Mouse (Mus musculus): Measurements from ENCODE around the gene Cask. TPM values are rescaled to one million over a fixed set of nuclear protein-coding genes. Genes with fewer than 3 reads are reported as not detected.

Gene Cask
- polyA plus RNA-seq, 1 experiment from 2014 or later, result 27.3 TPM

DNA sequence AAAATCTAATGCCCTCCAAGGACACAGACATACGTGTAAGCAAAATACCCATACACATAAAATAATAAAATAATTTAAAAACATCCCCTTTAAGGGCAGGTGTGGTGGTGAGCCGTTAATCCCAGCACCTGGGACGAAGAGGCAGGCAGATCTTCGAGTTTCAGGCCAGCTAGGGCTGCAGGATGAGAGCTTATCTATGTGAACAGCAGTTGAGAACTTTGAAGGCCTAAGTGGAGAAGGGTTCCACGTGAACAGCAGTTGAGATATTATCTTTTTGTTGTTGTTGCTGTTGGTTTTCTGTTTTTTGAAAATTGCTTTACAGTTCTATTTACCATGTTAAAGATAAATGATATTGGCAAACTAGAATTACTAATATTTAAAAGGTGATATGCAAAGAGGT, 182.3 kb downstream of the Cask start:
- no peak for ATAC-seq (ENCODE audit: insufficient number of reproducible peaks, insufficient read depth, low FRiP score, low read depth)
- H3K4me3 ChIP-seq (ENCODE audit: low read depth, low read length), result no peak overlapping the region
- 76% methylated on average over 5 of the region's 5 CpGs for WGBS
- no peaks in the 10 kb centered on the region for H3K4me1 ChIP-seq (ENCODE audit: control insufficient read depth, insufficient read depth, low read length)
- H3K27me3 ChIP-seq (ENCODE audit: control insufficient read depth, insufficient read depth, low read length), result no peaks in the 10 kb centered on the region
- no peaks in the 10 kb centered on the region for H3K36me3 ChIP-seq (ENCODE audit: control insufficient read depth, insufficient read depth, low read length)
- no peak overlapping the region for H3K27ac ChIP-seq (ENCODE audit: low read length)
- H3K9me3 ChIP-seq (ENCODE audit: control insufficient read depth, low read depth, low read length), result no peaks in the 10 kb centered on the region
- H3K4me2 ChIP-seq (replicated peaks; ENCODE audit: low read depth, low read length), result no peak overlapping the region
- no peak overlapping the region for H3K9ac ChIP-seq (replicated peaks; ENCODE audit: low read depth, low read length)

DNA sequence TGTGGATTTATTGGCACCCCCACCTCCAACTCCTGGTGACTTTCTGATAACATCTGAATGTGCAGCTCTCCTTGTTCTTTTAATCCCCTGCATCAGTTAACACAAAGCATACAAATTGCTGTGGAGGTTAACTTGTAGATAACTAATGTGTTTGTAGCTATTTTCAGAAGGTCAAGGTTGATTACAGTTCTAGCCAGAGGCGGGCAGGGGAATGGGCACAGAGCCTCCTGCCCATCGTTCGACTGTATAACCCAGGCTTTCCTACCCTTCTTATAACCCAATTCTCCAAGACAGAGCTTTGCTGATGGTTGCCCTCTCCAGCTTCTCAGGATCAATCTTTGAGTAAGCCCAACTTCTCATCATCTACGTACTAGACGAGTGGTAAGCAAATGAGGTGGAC, 190.1 kb downstream of the Cask start, which contains the start of gene Gpr82:
TSS of gene Gpr82 (plus strand) at position 301 of the 400 bp plus-strand sequence.
- Histone ChIP-seq H3K36me3 (ENCODE audit: control insufficient read depth, insufficient read depth, low read length) (no peaks in the 10 kb centered on the region), H3K27me3 (ENCODE audit: control insufficient read depth, insufficient read depth, low read length) (no peaks in the 10 kb centered on the region), H3K9me3 (ENCODE audit: control insufficient read depth, low read depth, low read length) (no peaks in the 10 kb centered on the region), H3K27ac (ENCODE audit: low read length) (no peak within 1 kb of the TSS), H3K4me3 (ENCODE audit: low read depth, low read length) (no peak within 1 kb of the TSS), H3K4me1 (ENCODE audit: control insufficient read depth, insufficient read depth, low read length) (no peaks in the 10 kb centered on the region), H3K4me2 (replicated peaks; ENCODE audit: low read depth, low read length) (no peak within 1 kb of the TSS), H3K9ac (replicated peaks; ENCODE audit: low read depth, low read length) (no peak within 1 kb of the TSS)
- WGBS, result 93% methylated on average over 5 of the region's 5 CpGs
- no peak for ATAC-seq (ENCODE audit: insufficient number of reproducible peaks, insufficient read depth, low FRiP score, low read depth)

DNA sequence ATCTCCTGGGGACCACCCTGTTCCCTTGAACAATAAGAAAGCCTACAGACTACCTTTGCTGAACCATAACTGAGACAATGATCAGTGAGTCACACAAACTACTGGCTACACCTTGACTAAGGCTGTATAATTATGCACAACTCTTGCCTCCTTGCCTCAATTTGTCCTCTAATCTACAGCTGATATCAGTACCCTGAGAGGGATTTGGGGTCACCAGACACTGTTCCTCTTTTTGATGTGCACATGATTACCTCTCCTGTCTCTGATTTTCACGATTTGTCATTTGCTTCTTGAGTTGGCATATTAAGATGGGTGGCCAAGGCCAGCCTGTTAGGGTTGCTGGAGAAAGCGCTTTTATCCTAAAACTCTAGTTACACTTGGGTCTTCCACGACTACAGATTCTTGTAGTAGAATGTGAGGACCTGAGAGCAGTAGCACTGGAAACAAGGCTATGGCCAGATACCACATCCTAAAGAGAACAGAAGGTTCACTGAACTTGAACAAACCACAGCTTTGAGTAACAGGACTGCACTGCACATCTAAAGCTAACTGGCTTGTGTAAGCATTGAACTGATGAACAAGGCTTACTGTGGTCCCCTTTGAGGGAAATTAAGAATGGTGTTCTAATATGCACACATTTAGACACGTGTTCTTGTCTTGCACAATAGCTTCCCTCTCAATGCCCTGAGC, 191.8 kb downstream of the Cask start:
- WGBS, result 80% methylated on average over 4 of the region's 4 CpGs
- Histone ChIP-seq H3K9ac (replicated peaks; ENCODE audit: low read depth, low read length) (no peak overlapping the region), H3K9me3 (ENCODE audit: control insufficient read depth, low read depth, low read length) (no peaks in the 10 kb centered on the region), H3K27me3 (ENCODE audit: control insufficient read depth, insufficient read depth, low read length) (no peaks in the 10 kb centered on the region), H3K4me2 (replicated peaks; ENCODE audit: low read depth, low read length) (no peak overlapping the region), H3K4me3 (ENCODE audit: low read depth, low read length) (no peak overlapping the region), H3K4me1 (ENCODE audit: control insufficient read depth, insufficient read depth, low read length) (no peaks in the 10 kb centered on the region), H3K36me3 (ENCODE audit: control insufficient read depth, insufficient read depth, low read length) (no peaks in the 10 kb centered on the region), H3K27ac (ENCODE audit: low read length) (no peak overlapping the region)
- no peak for ATAC-seq (ENCODE audit: insufficient number of reproducible peaks, insufficient read depth, low FRiP score, low read depth)

GRCm38 (mm10) chrX:13658616-13659140, 192.5 kb downstream of the Cask start:
- no peak overlapping the region for H3K4me2 ChIP-seq (replicated peaks; ENCODE audit: low read depth, low read length)
- no peak overlapping the region for H3K27ac ChIP-seq (ENCODE audit: low read length)
- no peak for ATAC-seq (ENCODE audit: insufficient number of reproducible peaks, insufficient read depth, low FRiP score, low read depth)
- no peaks in the 10 kb centered on the region for H3K36me3 ChIP-seq (ENCODE audit: control insufficient read depth, insufficient read depth, low read length)
- 83% methylated on average over 3 of the region's 3 CpGs for WGBS
- no peaks in the 10 kb centered on the region for H3K4me1 ChIP-seq (ENCODE audit: control insufficient read depth, insufficient read depth, low read length)
- H3K4me3 ChIP-seq (ENCODE audit: low read depth, low read length), result no peak overlapping the region
- no peak overlapping the region for H3K9ac ChIP-seq (replicated peaks; ENCODE audit: low read depth, low read length)
- no peaks in the 10 kb centered on the region for H3K27me3 ChIP-seq (ENCODE audit: control insufficient read depth, insufficient read depth, low read length)
- H3K9me3 ChIP-seq (ENCODE audit: control insufficient read depth, low read depth, low read length), result no peaks in the 10 kb centered on the region

DNA sequence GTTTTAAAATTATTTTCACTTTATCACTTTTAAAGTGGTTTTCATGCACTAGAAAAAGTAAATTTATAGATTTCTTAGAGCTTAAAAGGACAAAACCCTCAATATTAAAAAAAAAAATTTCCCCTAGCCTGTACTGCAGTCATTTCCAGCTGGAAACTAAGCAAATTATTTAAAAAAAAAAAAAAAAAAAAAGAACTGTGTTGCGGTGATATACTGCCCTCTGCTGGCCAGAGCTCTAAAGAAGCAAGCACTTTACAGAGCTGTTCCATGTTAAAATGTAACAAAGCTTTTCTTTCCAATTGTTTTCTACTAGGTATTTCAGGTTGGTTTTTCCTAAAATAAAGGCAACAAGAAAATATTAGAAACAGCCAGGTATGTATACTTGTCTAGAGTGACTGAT, 194.4 kb downstream of the Cask start:
- Histone ChIP-seq H3K4me3 (ENCODE audit: low read depth, low read length) (no peak overlapping the region), H3K36me3 (ENCODE audit: control insufficient read depth, insufficient read depth, low read length) (no peaks in the 10 kb centered on the region)
- 10% methylated on average over 1 of the region's 1 CpGs for WGBS

DNA sequence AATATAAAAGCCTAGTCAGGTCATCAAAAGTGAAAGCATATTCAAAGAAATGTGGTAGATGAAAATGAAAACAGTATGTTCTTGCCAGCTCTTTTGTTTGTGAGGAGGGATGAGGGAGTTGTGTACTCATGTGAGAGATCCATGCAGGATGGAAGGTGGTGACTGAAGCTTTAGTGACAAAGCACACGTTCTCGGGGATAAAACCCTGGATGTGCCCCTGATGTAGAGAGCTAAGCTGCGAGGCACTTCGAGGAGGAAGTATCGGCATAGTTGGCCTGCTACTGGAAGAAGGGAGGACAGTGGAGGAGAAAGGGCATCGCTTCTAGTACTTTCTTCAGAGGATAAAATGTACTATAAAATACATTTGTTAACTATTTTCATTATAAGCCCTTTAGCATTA, 195.3 kb downstream of the Cask start:
- no peak for ATAC-seq (ENCODE audit: insufficient number of reproducible peaks, insufficient read depth, low FRiP score, low read depth)

More for the DNA sequence above, 194.4 kb downstream of the Cask start:
- Histone ChIP-seq H3K4me2 (replicated peaks; ENCODE audit: low read depth, low read length) (no peak overlapping the region), H3K4me1 (ENCODE audit: control insufficient read depth, insufficient read depth, low read length) (no peaks in the 10 kb centered on the region), H3K9me3 (ENCODE audit: control insufficient read depth, low read depth, low read length) (no peaks in the 10 kb centered on the region), H3K27ac (ENCODE audit: low read length) (no peak overlapping the region), H3K9ac (replicated peaks; ENCODE audit: low read depth, low read length) (no peak overlapping the region), H3K27me3 (ENCODE audit: control insufficient read depth, insufficient read depth, low read length) (no peaks in the 10 kb centered on the region)
- no peak for ATAC-seq (ENCODE audit: insufficient number of reproducible peaks, insufficient read depth, low FRiP score, low read depth)

GRCm38 (mm10) chrX:13655005-13655421, 196.2 kb downstream of the Cask start:
- no peaks in the 10 kb centered on the region for H3K27me3 ChIP-seq (ENCODE audit: control insufficient read depth, insufficient read depth, low read length)
- H3K4me2 ChIP-seq (replicated peaks; ENCODE audit: low read depth, low read length), result no peak overlapping the region
- H3K27ac ChIP-seq (ENCODE audit: low read length), result no peak overlapping the region
- no peak for ATAC-seq (ENCODE audit: insufficient number of reproducible peaks, insufficient read depth, low FRiP score, low read depth)
- no peak overlapping the region for H3K9ac ChIP-seq (replicated peaks; ENCODE audit: low read depth, low read length)
- no peak overlapping the region for H3K4me3 ChIP-seq (ENCODE audit: low read depth, low read length)
- H3K9me3 ChIP-seq (ENCODE audit: control insufficient read depth, low read depth, low read length), result no peaks in the 10 kb centered on the region
- no peaks in the 10 kb centered on the region for H3K36me3 ChIP-seq (ENCODE audit: control insufficient read depth, insufficient read depth, low read length)
- H3K4me1 ChIP-seq (ENCODE audit: control insufficient read depth, insufficient read depth, low read length), result no peaks in the 10 kb centered on the region
- 82% methylated on average over 3 of the region's 3 CpGs for WGBS

More for the DNA sequence above, 195.3 kb downstream of the Cask start:
- no peaks in the 10 kb centered on the region for H3K36me3 ChIP-seq (ENCODE audit: control insufficient read depth, insufficient read depth, low read length)
- no peaks in the 10 kb centered on the region for H3K4me1 ChIP-seq (ENCODE audit: control insufficient read depth, insufficient read depth, low read length)
- 76% methylated on average over 6 of the region's 6 CpGs for WGBS
- H3K27me3 ChIP-seq (ENCODE audit: control insufficient read depth, insufficient read depth, low read length), result no peaks in the 10 kb centered on the region
- no peaks in the 10 kb centered on the region for H3K9me3 ChIP-seq (ENCODE audit: control insufficient read depth, low read depth, low read length)
- H3K4me2 ChIP-seq (replicated peaks; ENCODE audit: low read depth, low read length), result no peak overlapping the region
- H3K4me3 ChIP-seq (ENCODE audit: low read depth, low read length), result no peak overlapping the region
- H3K9ac ChIP-seq (replicated peaks; ENCODE audit: low read depth, low read length), result no peak overlapping the region
- no peak overlapping the region for H3K27ac ChIP-seq (ENCODE audit: low read length)

GRCm38 (mm10) chrX:13652291-13652690, 198.9 kb downstream of the Cask start:
- no peak for ATAC-seq (ENCODE audit: insufficient number of reproducible peaks, insufficient read depth, low FRiP score, low read depth)
- H3K4me2 ChIP-seq (replicated peaks; ENCODE audit: low read depth, low read length), result no peak overlapping the region

GRCm38 (mm10) chrX:13651889-13652288, 199.3 kb downstream of the Cask start:
- no peak for ATAC-seq (ENCODE audit: insufficient number of reproducible peaks, insufficient read depth, low FRiP score, low read depth)
- no peak overlapping the region for H3K27ac ChIP-seq (ENCODE audit: low read length)
- no peak overlapping the region for H3K4me2 ChIP-seq (replicated peaks; ENCODE audit: low read depth, low read length)
- no peak overlapping the region for H3K9ac ChIP-seq (replicated peaks; ENCODE audit: low read depth, low read length)
- no peaks in the 10 kb centered on the region for H3K9me3 ChIP-seq (ENCODE audit: control insufficient read depth, low read depth, low read length)
- H3K36me3 ChIP-seq (ENCODE audit: control insufficient read depth, insufficient read depth, low read length), result no peaks in the 10 kb centered on the region
- 95% methylated on average over 2 of the region's 2 CpGs for WGBS
- H3K4me1 ChIP-seq (ENCODE audit: control insufficient read depth, insufficient read depth, low read length), result no peaks in the 10 kb centered on the region
- H3K4me3 ChIP-seq (ENCODE audit: low read depth, low read length), result no peak overlapping the region
- H3K27me3 ChIP-seq (ENCODE audit: control insufficient read depth, insufficient read depth, low read length), result no peaks in the 10 kb centered on the region

More at GRCm38 (mm10) chrX:13652291-13652690, 198.9 kb downstream of the Cask start:
- 88% methylated on average over 1 of the region's 1 CpGs for WGBS
- Histone ChIP-seq H3K4me3 (ENCODE audit: low read depth, low read length) (no peak overlapping the region), H3K27me3 (ENCODE audit: control insufficient read depth, insufficient read depth, low read length) (no peaks in the 10 kb centered on the region), H3K9ac (replicated peaks; ENCODE audit: low read depth, low read length) (no peak overlapping the region), H3K36me3 (ENCODE audit: control insufficient read depth, insufficient read depth, low read length) (no peaks in the 10 kb centered on the region), H3K9me3 (ENCODE audit: control insufficient read depth, low read depth, low read length) (no peaks in the 10 kb centered on the region), H3K4me1 (ENCODE audit: control insufficient read depth, insufficient read depth, low read length) (no peaks in the 10 kb centered on the region), H3K27ac (ENCODE audit: low read length) (no peak overlapping the region)
